Mouse (Mus musculus) hindbrain, embryonic 13.5 days (tissue): ENCODE results near the gene Stab2. TPM values are rescaled to one million over a fixed set of nuclear protein-coding genes. Genes with fewer than 3 reads are reported as not detected.
A peak's percentile ranks its signal among the peaks of the same experiment; 100 is the strongest.

Experiments
- ATAC-seq: fragments of 200-750 bp; cut with Nextera tagmentation; 2 replicates; pipeline ENCODE4 v1.8.0; 2017; ENCODE audit warnings: moderate TSS enrichment; ENCODE audit not compliant: low FRiP score
- H3K27ac ChIP-seq: fragments of 300-500 bp; sonication (generic); 2 replicates; pipeline ENCODE4 v1.5.1; 2015; ENCODE audit warnings: inconsistent platforms, mild to moderate bottlenecking, moderate library complexity
- H3K27me3 ChIP-seq: fragments of 300-500 bp; sonication (generic); 2 replicates; pipeline ENCODE4 v1.6.1; 2015; ENCODE audit warnings: mild to moderate bottlenecking, inconsistent platforms
- H3K36me3 ChIP-seq: fragments of 300-500 bp; sonication (generic); 2 replicates; pipeline ENCODE4 v1.6.1; 2015; ENCODE audit warnings: mild to moderate bottlenecking, inconsistent platforms
- H3K4me1 ChIP-seq: fragments of 300-500 bp; sonication (generic); replicated peaks from 2 replicates; pipeline ENCODE4 v1.6.1; 2015; ENCODE audit warnings: inconsistent platforms
- H3K4me2 ChIP-seq: fragments of 300-500 bp; sonication (generic); 2 replicates; pipeline ENCODE4 v1.6.1; 2015; ENCODE audit warnings: inconsistent platforms, mild to moderate bottlenecking, moderate library complexity
- H3K4me3 ChIP-seq: fragments of 300-500 bp; sonication (generic); 2 replicates; pipeline ENCODE4 v1.5.1; 2015; ENCODE audit warnings: mild to moderate bottlenecking, inconsistent platforms
- H3K9ac ChIP-seq: fragments of 300-500 bp; sonication (generic); 2 replicates; pipeline ENCODE4 v1.6.1; 2015; ENCODE audit warnings: mild to moderate bottlenecking, inconsistent platforms
- H3K9me3 ChIP-seq: fragments of 300-500 bp; sonication (generic); 2 replicates; pipeline ENCODE4 v1.6.1; 2016; ENCODE audit warnings: inconsistent platforms
- WGBS: fragments of 180-500 bp; shearing (Covaris S2); methylation state at CpG from one replicate; pipeline ENCODE4 v1.1.7; 2015; 5-methylcytosine and 5-hydroxymethylcytosine counted together
- polyA plus RNA-seq: library from polyadenylated mRNA; unstranded; fragments of >200 nt; fragmentation: Nextera tagmentation; extraction: Ambion mirVana; gene quantifications from 2 replicates; pipeline ENCODE4 v1.2.1, GENCODE M21; 2015

The Stab2 gene
- polyA plus RNA-seq, 1 experiment from 2014 or later = 0.06 TPM

DNA sequence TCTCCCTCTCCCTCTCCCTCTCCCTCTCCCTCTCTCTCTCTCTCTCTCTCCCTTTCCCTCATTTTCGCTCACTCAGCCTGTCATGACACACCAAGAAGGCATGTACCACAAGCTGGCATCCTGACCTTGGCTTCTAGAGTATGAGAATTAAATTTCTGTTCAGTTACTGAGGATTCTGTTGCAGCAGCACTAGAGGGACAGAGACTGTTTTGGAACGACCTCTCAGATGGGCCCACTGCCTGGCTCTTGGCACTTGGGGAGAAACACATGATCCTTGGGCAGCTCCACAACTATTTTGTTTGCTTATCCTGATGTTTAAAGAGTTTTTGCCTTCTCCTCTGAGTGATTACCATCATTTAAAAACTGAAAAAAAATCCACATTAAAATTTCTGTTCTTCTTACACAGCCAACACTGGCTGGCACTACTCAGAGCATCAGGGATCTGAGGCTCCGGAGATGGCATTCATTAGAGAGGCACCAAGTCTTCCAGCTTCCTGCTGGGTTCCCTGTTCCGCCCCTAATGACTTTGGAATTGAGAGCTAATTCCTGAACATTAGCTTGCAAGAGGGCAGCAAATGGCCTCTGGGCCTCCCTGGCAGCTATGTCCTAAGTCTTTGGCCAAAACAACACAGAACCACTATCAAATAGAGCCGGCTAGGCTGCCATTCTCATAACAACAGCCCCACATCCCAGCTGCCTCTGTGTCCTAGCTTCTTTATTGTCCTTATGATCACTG lies 127.6 kb downstream of the Stab2 start:
- Histone ChIP-seq H3K4me1 (0 out of 2 replicates have a peak, but pooled peaks cover 4% of the 10 kb centered on the region), H3K4me2 (no peak overlapping the region), H3K9ac (no peak overlapping the region), H3K9me3 (no peaks in the 10 kb centered on the region), H3K4me3 (no peak overlapping the region), H3K27ac (no peak overlapping the region), H3K36me3 (no peaks in the 10 kb centered on the region), H3K27me3 (no peaks in the 10 kb centered on the region)
- WGBS = 59% methylated on average over 5 of the region's 5 CpGs
- ATAC-seq = no peak

DNA sequence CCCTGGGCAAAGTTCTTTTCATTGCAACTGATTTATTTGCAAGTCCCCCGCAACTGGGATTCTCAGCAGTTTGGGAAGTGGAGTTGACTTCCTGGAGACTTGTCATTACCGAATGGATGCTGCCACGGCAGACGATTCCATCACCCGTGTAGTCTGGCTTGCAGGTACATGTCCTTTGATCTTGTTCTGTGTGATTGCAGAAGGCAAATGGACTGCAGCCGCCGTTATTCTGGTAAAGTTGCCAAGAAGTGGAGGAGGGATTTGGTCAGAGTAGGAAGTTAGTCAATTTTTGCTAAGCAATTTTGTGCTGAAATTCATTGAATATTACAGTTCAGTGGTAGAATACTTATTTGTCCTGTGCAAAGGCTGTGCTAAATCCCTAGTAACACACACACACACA lies 129.1 kb downstream of the Stab2 start:
- H3K4me2 ChIP-seq = no peak overlapping the region
- 87% methylated on average over 7 of the region's 7 CpGs for WGBS
- no peaks in the 10 kb centered on the region for H3K9me3 ChIP-seq
- no peaks in the 10 kb centered on the region for H3K36me3 ChIP-seq
- H3K27ac ChIP-seq = no peak overlapping the region
- H3K9ac ChIP-seq = no peak overlapping the region
- no peak overlapping the region for H3K4me3 ChIP-seq
- no peak for ATAC-seq
- H3K4me1 ChIP-seq = 0 out of 2 replicates have a peak, but pooled peaks cover 4% of the 10 kb centered on the region
- H3K27me3 ChIP-seq = no peaks in the 10 kb centered on the region

DNA sequence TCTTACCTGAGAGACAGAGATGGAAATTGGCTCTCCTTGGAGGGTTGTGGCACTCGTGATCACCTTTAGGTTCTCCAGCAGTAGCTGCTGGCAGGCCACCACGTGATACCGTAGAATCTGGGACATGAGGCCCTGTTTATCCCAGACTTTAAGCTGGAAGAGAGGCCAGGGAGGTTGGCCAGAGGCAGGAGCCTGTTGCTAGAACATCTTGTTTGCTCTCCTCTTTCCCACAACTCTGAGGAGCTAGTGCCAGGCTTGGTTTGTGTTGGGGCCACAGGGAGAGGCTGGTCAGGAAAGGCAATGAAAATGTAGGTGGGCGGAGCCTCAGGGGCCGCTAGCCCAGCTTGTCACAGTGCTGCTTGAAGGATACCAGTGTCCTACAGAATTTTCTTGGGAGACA lies 135.2 kb downstream of the Stab2 start:
- ATAC-seq = no peak

DNA sequence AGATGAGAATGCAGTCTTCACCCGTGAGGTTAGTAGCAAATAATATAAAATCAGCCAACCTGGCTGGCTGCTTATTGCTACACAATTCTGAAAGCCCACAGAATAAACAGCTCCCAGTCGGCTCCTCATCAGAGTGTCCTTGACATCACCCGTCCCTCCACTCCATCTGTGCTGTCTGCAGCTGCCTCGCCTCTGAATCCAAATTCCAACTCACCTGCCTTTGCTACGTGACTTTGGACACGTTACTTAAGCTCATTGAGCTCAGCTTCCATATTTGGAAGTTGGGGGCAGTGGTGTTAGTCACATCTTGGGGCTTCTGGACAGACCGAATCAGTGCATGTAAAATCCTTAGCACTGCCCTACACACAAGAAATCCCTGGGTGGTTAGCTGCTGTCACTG lies 135.7 kb downstream of the Stab2 start:
- H3K4me2 ChIP-seq = no peak overlapping the region
- 89% methylated on average over 7 of the region's 7 CpGs for WGBS
- H3K27me3 ChIP-seq = no peaks in the 10 kb centered on the region
- H3K4me1 ChIP-seq = no peaks in the 10 kb centered on the region
- H3K4me3 ChIP-seq = no peak overlapping the region
- H3K9ac ChIP-seq = no peak overlapping the region
- no peak for ATAC-seq
- H3K36me3 ChIP-seq = no peaks in the 10 kb centered on the region
- H3K27ac ChIP-seq = no peak overlapping the region
- H3K9me3 ChIP-seq = no peaks in the 10 kb centered on the region

More for the DNA sequence above, 135.2 kb downstream of the Stab2 start:
- H3K27ac ChIP-seq = no peak overlapping the region
- no peaks in the 10 kb centered on the region for H3K27me3 ChIP-seq
- no peaks in the 10 kb centered on the region for H3K4me1 ChIP-seq
- no peaks in the 10 kb centered on the region for H3K36me3 ChIP-seq
- H3K4me2 ChIP-seq = no peak overlapping the region
- 78% methylated on average over 5 of the region's 5 CpGs for WGBS
- H3K9ac ChIP-seq = no peak overlapping the region
- H3K4me3 ChIP-seq = no peak overlapping the region
- H3K9me3 ChIP-seq = no peaks in the 10 kb centered on the region

DNA sequence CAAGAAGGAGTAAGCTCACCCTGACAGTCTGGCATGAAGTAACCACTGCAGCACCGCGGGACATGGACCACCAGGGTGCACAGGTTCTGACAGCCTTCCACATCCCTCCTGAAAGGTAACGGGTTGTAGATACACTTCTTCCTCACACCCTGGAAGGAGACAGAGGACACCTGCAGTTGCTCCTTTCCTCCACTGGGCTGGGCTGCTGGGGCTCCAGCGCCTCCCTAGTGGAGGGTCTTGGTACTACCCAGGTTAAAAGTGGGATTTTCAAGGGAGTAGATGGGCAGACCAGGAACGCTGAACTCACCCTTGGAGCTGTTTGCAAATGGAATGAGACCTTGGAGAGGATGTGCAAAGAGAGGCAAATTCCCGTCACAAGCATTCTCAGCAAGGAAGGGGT lies 144.4 kb downstream of the Stab2 start:
- H3K9ac ChIP-seq = no peak overlapping the region
- no peak overlapping the region for H3K27ac ChIP-seq
- no peak overlapping the region for H3K4me2 ChIP-seq
- no peak for ATAC-seq
- H3K9me3 ChIP-seq = no peaks in the 10 kb centered on the region
- no peaks in the 10 kb centered on the region for H3K27me3 ChIP-seq
- no peaks in the 10 kb centered on the region for H3K36me3 ChIP-seq
- 92% methylated on average over 6 of the region's 6 CpGs for WGBS
- no peak overlapping the region for H3K4me3 ChIP-seq
- H3K4me1 ChIP-seq = no peaks in the 10 kb centered on the region

DNA sequence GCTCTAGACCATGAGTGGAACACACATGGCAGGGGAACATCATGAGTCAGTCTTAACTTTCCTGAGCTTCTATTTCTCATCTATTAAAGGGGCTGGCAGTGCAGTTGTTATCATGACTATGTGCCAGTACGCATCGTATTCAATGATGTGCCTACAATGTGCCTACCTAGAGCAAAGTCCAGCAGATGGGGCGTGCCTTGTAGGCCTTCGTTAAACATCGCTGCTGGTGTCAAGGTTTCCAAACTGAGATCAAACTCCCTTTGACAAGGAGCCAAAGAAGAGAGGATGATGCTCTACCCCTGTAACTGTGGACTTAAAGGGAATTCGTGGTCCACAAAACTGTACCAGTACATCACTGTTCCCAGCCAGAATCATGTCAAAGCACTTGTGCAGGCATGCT lies 145.3 kb downstream of the Stab2 start:
- no peaks in the 10 kb centered on the region for H3K27me3 ChIP-seq
- H3K4me1 ChIP-seq = no peaks in the 10 kb centered on the region
- H3K27ac ChIP-seq = no peak overlapping the region
- ATAC-seq = no peak
- H3K9me3 ChIP-seq = no peaks in the 10 kb centered on the region
- no peaks in the 10 kb centered on the region for H3K36me3 ChIP-seq
- no peak overlapping the region for H3K4me3 ChIP-seq
- no peak overlapping the region for H3K4me2 ChIP-seq
- H3K9ac ChIP-seq = no peak overlapping the region
- WGBS = 89% methylated on average over 6 of the region's 6 CpGs

DNA sequence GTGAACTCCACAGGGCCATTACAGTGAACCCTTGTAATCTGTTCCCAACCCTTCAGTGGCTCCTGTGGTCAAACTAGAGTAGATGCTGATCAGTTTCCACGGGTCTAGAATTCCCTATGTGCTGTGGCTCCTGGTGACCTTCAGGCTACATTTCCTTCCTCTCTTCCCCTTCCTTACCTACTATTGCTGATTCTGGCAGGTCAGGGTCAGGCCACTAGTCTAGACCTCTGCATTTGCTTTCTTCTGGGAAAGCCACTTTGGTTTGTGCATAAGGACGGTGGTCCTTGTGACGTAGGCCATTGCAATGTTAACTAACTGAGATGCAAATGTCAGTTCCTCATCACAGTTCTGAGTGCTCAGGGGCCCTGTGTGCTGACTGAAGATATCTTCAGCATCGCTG lies 147.4 kb downstream of the Stab2 start:
- Histone ChIP-seq H3K36me3 (no peaks in the 10 kb centered on the region), H3K27me3 (no peaks in the 10 kb centered on the region), H3K9ac (no peak overlapping the region), H3K9me3 (no peaks in the 10 kb centered on the region), H3K4me3 (no peak overlapping the region), H3K4me1 (no peaks in the 10 kb centered on the region), H3K27ac (no peak overlapping the region), H3K4me2 (no peak overlapping the region)
- no peak for ATAC-seq
- WGBS = 81% methylated on average over 4 of the region's 4 CpGs

DNA sequence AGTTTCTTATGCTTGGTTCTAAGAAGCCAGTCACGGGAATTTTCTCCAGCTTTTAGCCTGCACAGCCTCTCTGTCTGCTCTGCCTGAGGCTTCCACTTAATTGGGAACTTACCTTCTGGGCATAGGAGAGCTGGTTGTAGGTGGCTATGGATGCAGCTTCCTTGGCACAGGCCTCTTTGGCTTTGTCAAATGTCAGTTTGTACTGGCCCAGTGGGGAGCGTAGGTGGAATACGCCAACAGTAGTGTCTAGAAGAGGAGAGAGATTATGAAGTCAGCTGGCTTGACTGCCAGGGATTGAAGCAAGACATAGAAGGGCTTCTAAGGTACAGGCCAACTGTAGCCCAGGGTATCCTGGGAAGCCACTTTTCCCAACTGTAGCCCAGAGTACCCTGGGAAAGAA lies 154.4 kb downstream of the Stab2 start:
- Histone ChIP-seq H3K36me3 (no peaks in the 10 kb centered on the region), H3K9ac (no peak overlapping the region), H3K4me3 (no peak overlapping the region), H3K4me2 (no peak overlapping the region), H3K27me3 (no peaks in the 10 kb centered on the region), H3K9me3 (no peaks in the 10 kb centered on the region), H3K4me1 (peaks cover 4% of the 10 kb centered on the region; the same call in 1 of the 2 replicates), H3K27ac (no peak overlapping the region)
- 92% methylated on average over 3 of the region's 3 CpGs for whole genome bisulfite sequencing
- no peak for ATAC-seq

DNA sequence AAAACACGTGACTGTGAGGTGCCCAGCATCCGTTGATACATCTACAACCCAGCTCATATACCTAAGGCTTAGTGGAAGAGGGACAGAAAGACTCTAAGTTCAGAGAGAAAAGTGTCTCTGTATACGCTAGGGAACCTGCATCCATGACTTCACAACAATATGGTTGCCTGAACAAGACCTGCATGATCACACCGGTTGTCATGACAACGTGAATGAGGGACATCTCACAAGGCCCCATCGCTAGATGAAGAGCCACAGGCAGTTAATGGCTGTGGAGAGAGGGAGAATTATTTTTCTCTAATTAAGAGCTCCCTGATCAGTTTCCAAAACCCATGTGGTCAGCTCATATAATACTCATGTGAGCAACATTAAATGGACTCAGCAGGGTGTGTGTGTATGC lies 155.7 kb downstream of the Stab2 start:
- Histone ChIP-seq H3K36me3 (no peaks in the 10 kb centered on the region), H3K9ac (no peak overlapping the region), H3K27me3 (no peaks in the 10 kb centered on the region), H3K4me1 (peaks cover 4% of the 10 kb centered on the region; the same call in 1 of the 2 replicates), H3K4me3 (no peak overlapping the region), H3K27ac (no peak overlapping the region), H3K4me2 (no peak overlapping the region), H3K9me3 (no peaks in the 10 kb centered on the region)
- peak; percentile 46; the same call in 1 of the 2 replicates for ATAC-seq
- WGBS = 86% methylated on average over 6 of the region's 6 CpGs

DNA sequence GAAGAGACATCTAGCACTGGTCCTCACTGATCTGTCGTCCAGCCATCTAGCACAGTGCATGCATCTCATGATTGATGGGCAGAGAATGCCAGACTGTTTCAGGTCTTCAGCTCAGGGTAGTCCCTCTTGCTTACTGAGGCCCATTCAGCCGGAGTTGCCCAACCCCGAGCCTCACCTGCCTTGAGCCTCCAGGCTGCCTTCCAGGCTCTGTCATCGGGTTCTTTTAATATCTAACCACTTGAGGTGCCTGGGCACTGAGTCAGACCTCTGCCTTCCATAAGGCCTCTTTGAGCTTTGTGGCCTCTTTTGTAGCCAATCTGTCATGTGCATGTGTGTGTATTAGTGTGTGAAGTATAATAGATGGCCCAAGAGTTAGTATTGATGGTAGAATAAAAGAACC lies 158.3 kb downstream of the Stab2 start:
- Histone ChIP-seq H3K9ac (no peak overlapping the region), H3K9me3 (no peaks in the 10 kb centered on the region), H3K36me3 (no peaks in the 10 kb centered on the region), H3K4me2 (no peak overlapping the region), H3K4me1 (peaks cover 4% of the 10 kb centered on the region; the same call in 1 of the 2 replicates), H3K27ac (no peak overlapping the region), H3K4me3 (no peak overlapping the region), H3K27me3 (no peaks in the 10 kb centered on the region)
- ATAC-seq = no peak
- 83% methylated on average over 4 of the region's 4 CpGs for WGBS

DNA sequence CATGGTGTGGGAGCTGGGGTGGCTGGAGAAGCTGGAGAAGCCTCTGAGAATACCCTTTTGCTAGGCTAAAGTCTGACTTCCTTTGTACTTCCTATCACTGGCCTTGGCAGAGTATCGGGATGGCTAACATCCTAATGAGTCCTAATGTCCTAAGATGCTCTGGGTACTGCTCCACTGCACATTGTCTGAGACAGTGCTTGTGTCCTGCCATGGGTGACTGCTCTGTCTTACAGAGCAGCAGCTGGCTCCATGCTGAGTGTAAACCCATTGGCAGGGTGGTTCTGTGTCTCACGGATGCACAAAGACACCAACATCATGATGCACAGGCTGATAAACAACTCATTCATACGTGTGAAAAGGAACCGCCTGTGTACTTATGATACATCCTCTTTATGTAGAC lies 158.7 kb downstream of the Stab2 start:
- Histone ChIP-seq H3K9me3 (no peaks in the 10 kb centered on the region), H3K4me3 (no peak overlapping the region), H3K27ac (no peak overlapping the region), H3K36me3 (no peaks in the 10 kb centered on the region), H3K27me3 (no peaks in the 10 kb centered on the region), H3K9ac (no peak overlapping the region), H3K4me1 (peaks cover 4% of the 10 kb centered on the region; the same call in 1 of the 2 replicates), H3K4me2 (no peak overlapping the region)
- WGBS = 86% methylated on average over 4 of the region's 4 CpGs
- no peak for ATAC-seq

DNA sequence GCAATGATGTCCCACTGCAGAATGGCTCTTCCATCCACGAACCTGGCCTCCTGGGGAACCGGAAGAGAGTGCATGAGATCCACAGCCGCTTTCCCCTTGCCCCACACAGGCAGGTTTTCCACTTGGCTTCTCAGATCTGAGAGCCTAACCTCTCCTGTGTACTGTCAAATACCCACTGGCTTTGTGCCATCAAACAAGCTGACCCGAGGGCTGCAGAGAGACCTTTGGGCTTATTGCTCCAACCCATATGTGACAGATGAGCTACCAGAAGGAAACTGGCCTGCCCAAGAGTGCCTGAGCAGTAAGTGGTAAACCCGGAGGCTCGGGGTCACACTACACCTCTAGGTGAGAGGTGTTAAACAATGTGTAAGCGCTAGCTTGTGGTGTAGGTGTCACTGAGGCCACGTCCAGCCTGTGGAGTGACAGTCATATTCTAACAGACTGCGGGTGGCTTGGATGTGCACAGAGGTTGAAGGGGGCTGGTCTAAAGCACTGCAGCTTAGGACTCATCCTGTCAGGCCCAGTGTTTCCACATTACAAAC lies 160.8 kb downstream of the Stab2 start:
- Histone ChIP-seq H3K27me3 (no peaks in the 10 kb centered on the region), H3K9ac (no peak overlapping the region), H3K27ac (no peak overlapping the region), H3K4me1 (peaks cover 4% of the 10 kb centered on the region; the same call in 1 of the 2 replicates), H3K9me3 (no peaks in the 10 kb centered on the region), H3K4me2 (no peak overlapping the region), H3K4me3 (no peak overlapping the region), H3K36me3 (no peaks in the 10 kb centered on the region)
- no peak for ATAC-seq
- 87% methylated on average over 9 of the region's 9 CpGs for WGBS

DNA sequence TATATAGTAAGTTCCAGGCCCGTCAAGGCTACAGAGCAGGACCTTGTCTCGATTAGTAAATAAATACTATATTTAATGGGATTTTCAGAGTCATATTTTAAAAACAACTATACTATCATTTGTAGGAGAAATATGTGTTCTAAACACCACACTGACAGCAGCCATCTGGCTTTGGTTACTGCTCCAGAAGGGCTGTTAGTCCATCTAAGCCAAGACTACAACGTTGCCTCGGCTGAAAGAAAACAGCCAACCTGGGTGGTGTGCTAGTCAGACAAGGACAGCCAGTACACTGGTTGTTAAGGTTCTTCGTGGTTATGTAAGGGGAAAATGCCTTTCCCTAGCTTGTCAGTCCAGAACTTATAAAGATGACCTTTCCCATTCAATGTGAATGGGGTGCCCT lies 165.2 kb downstream of the Stab2 start:
- Histone ChIP-seq H3K4me3 (no peak overlapping the region), H3K36me3 (no peaks in the 10 kb centered on the region), H3K4me2 (no peak overlapping the region), H3K9me3 (no peaks in the 10 kb centered on the region), H3K27me3 (no peaks in the 10 kb centered on the region), H3K27ac (no peak overlapping the region), H3K4me1 (no peaks in the 10 kb centered on the region), H3K9ac (no peak overlapping the region)
- no peak for ATAC-seq
- WGBS = 90% methylated on average over 5 of the region's 5 CpGs
